Mouse (Mus musculus) neural tube, embryonic 11.5 days (tissue): ENCODE measurements at regions not wholly inside any gene's neighbourhood (a gene's known extent, or its start where the extent isn't known, plus 50 kb on each side); places are given as distances from the start of the nearest gene placed in this dataset.

ENCODE experiments used
- ATAC-seq: fragments of 200-750 bp; cut with Nextera tagmentation; 2 replicates; pipeline ENCODE4 v1.8.0; 2017; ENCODE audit warnings: moderate number of reproducible peaks, mild to moderate bottlenecking, moderate TSS enrichment, moderate library complexity; ENCODE audit not compliant: insufficient read depth, low FRiP score, low TSS enrichment
- DNase-seq: peaks from one replicate; pipeline ENCODE4 v3.0.0-alpha.2; 2015; ENCODE audit warnings: low spot score
- H3K27ac ChIP-seq: fragments of 300-500 bp; sonication (generic); 2 replicates; pipeline ENCODE4 v1.5.1; 2014; ENCODE audit warnings: low read depth, mild to moderate bottlenecking, low read length
- H3K27me3 ChIP-seq: fragments of 300-500 bp; sonication (generic); 2 replicates; pipeline ENCODE4 v1.6.1; 2014; ENCODE audit warnings: mild to moderate bottlenecking, low read length, mixed read lengths; ENCODE audit not compliant: control insufficient read depth, insufficient read depth
- H3K36me3 ChIP-seq: fragments of 300-500 bp; sonication (generic); 2 replicates; pipeline ENCODE4 v1.6.1; 2014; ENCODE audit warnings: mild to moderate bottlenecking, low read length, moderate library complexity, mixed read lengths; ENCODE audit not compliant: control insufficient read depth, insufficient read depth
- H3K4me1 ChIP-seq: fragments of 300-500 bp; sonication (generic); 2 replicates; pipeline ENCODE4 v1.6.1; 2014; ENCODE audit warnings: low read length, mixed read lengths; ENCODE audit not compliant: control insufficient read depth, insufficient read depth
- H3K4me2 ChIP-seq: fragments of 300-500 bp; sonication (generic); 2 replicates; pipeline ENCODE4 v1.6.1; 2014; ENCODE audit warnings: low read depth, mild to moderate bottlenecking, moderate library complexity
- H3K4me3 ChIP-seq: fragments of 300-500 bp; sonication (generic); 2 replicates; pipeline ENCODE4 v1.5.1; 2014; ENCODE audit warnings: low read depth, low read length
- H3K9ac ChIP-seq: fragments of 300-500 bp; sonication (generic); 2 replicates; pipeline ENCODE4 v1.6.1; 2014; ENCODE audit warnings: mild to moderate bottlenecking, low read length
- H3K9me3 ChIP-seq: fragments of 300-500 bp; sonication (generic); 2 replicates; pipeline ENCODE4 v1.6.1; 2016; ENCODE audit warnings: low read length; ENCODE audit not compliant: control insufficient read depth
- WGBS: fragments of 180-500 bp; shearing (Covaris S2); extraction: QIAGEN DNeasy Blood & Tissue Kit; methylation state at CpG from one replicate; pipeline ENCODE4 v1.1.7; 2014; 5-methylcytosine and 5-hydroxymethylcytosine counted together

DNA sequence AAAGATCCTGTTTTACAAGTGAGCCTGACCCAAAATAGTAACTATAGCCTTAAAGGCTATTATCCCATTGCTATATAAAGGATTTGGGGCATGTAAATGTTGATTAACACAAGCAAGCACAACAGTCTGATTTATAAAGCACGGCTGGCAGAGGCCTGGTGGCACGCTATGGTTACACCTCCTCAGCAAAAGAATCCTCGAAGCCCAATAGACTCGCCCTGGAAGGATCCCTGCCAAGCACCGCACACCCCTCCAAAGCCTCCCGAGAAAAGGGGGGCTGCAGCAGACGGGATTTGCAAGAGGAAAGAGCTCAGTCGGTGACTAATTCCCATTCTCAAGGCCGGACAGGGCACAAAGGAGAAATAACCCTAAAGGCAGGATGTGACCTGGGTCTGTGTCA lies 150.2 kb upstream of the Spred2 start:
- H3K4me3 ChIP-seq, result no peak overlapping the region
- no peak overlapping the region for H3K9ac ChIP-seq
- ATAC-seq (no peak), DNase-seq (no peak)
- WGBS, result 33% methylated on average over 9 of the region's 9 CpGs
- no peaks in the 10 kb centered on the region for H3K9me3 ChIP-seq
- H3K4me1 ChIP-seq, result no peaks in the 10 kb centered on the region
- no peak overlapping the region for H3K27ac ChIP-seq
- no peaks in the 10 kb centered on the region for H3K27me3 ChIP-seq
- H3K36me3 ChIP-seq, result no peaks in the 10 kb centered on the region
- no peak overlapping the region for H3K4me2 ChIP-seq

GRCm38 (mm10) chr11:19775741-19776140 lies 148.4 kb upstream of the Spred2 start:
- H3K36me3 ChIP-seq, result no peaks in the 10 kb centered on the region
- DNase-seq (no peak), ATAC-seq (no peak)
- H3K4me3 ChIP-seq, result no peak overlapping the region
- H3K9ac ChIP-seq, result no peak overlapping the region
- H3K4me1 ChIP-seq, result no peaks in the 10 kb centered on the region
- no peaks in the 10 kb centered on the region for H3K9me3 ChIP-seq
- H3K27ac ChIP-seq, result no peak overlapping the region
- H3K27me3 ChIP-seq, result no peaks in the 10 kb centered on the region
- WGBS, result 90% methylated on average over 4 of the region's 4 CpGs
- H3K4me2 ChIP-seq, result no peak overlapping the region

DNA sequence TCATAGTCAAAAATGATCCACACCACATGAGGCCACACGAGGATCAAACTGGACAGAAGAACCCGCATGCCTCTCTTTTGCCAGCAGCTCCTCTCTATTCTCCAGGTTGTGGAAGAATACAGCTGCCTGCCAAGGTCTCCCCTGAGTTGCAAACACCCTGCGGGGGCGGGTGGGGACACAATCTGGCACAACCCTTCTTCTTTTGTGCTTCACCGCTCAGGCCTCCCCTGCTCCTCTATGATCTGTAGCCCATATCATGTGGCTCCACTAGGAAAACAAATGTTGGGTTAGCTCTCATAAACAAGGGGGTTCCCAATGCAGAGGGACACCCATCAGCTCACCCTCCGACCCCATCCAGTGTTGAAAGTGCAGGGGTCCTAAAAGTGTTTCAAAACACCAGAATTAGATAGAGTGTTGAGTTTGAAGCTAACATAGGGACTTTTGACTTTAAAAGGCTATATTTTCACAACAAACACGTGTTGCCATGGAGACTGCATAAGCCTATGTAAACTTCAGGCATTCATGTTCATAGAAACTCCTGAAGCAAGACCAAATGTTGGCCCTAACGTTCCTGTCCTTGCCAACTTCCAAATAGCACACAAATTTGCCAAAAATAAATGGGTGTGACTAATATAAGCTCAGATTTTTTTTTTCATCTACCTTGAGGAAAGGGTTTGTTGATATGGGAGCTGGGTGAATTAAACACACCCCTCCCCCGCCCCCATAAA lies 147.5 kb upstream of the Spred2 start:
- Histone ChIP-seq H3K27ac (no peak overlapping the region), H3K9ac (no peak overlapping the region), H3K36me3 (no peaks in the 10 kb centered on the region), H3K4me2 (no peak overlapping the region), H3K27me3 (no peaks in the 10 kb centered on the region), H3K9me3 (no peaks in the 10 kb centered on the region), H3K4me1 (no peaks in the 10 kb centered on the region), H3K4me3 (no peak overlapping the region)
- DNase-seq, result no peak
- WGBS, result 82% methylated on average over 9 of the region's 9 CpGs
- ATAC-seq, result no peak

DNA sequence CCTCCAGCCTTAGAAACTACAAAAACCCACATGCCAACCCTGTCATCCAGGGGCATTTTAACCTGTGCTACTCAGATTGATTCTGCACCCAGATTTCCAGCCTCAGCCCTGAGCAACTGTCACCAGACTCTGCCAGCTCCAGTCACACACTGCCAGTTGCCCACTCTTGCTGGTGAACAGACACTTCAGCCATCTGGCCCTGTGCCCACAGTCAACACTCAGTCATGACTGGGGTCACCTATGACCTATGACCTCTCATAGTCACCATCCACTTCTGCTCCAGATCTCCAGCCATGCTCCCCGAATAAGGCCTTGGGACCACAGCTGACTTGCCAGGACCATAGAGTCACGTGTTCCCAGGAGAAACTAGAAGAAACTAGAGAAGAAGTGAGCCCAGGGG lies 146.0 kb upstream of the Spred2 start:
- no peaks in the 10 kb centered on the region for H3K27me3 ChIP-seq
- H3K9ac ChIP-seq, result no peak overlapping the region
- H3K4me3 ChIP-seq, result no peak overlapping the region
- H3K9me3 ChIP-seq, result no peaks in the 10 kb centered on the region
- no peaks in the 10 kb centered on the region for H3K36me3 ChIP-seq
- DNase-seq (no peak), ATAC-seq (no peak)
- H3K27ac ChIP-seq, result no peak overlapping the region
- 90% methylated on average over 2 of the region's 2 CpGs for WGBS
- no peaks in the 10 kb centered on the region for H3K4me1 ChIP-seq
- H3K4me2 ChIP-seq, result no peak overlapping the region

GRCm38 (mm10) chr11:19785110-19785509 lies 139.1 kb upstream of the Spred2 start:
- no peak overlapping the region for H3K4me2 ChIP-seq
- ATAC-seq, result no peak

DNA sequence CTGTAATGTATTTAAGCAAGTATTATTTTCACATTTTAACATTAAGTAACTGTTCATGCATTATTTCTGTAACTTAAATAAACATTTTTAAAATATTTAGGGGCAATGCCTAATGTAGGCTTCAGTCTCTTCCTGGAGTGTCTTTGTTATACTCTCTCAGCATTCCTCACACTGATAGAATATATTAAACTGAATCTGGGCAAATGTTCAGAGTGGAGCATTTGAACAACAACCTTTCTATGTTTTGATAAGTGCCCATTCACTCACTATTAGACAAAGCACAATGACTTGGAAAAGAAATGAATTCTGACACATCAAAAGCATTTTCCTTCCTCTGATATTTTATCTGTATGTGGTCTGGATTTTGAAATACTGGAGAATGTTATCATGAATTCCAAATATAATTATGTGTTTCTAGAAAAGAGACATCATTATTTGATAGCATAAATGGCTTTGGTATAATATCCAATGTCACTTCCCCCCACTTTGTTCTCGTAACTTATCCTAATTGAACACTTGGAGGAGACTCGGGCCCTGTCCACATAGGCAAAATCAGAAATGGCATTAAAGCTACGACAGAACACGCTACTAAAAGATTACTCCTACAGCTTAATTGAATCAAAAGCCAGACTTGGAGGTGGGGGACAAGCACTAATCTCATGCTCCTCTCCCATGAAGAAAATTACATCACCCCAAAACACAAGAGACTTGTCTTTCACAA lies 127.1 kb upstream of the Spred2 start:
- Histone ChIP-seq H3K9me3 (no peaks in the 10 kb centered on the region), H3K4me2 (no peak overlapping the region), H3K4me3 (no peak overlapping the region)

More at GRCm38 (mm10) chr11:19785110-19785509, 139.1 kb upstream of the Spred2 start:
- whole genome bisulfite sequencing, result 73% methylated on average over 14 of the region's 14 CpGs
- Histone ChIP-seq H3K4me3 (no peak overlapping the region), H3K36me3 (no peaks in the 10 kb centered on the region), H3K4me1 (no peaks in the 10 kb centered on the region), H3K27ac (no peak overlapping the region), H3K9me3 (no peaks in the 10 kb centered on the region), H3K27me3 (no peaks in the 10 kb centered on the region), H3K9ac (no peak overlapping the region)
- no peak for DNase-seq

DNA sequence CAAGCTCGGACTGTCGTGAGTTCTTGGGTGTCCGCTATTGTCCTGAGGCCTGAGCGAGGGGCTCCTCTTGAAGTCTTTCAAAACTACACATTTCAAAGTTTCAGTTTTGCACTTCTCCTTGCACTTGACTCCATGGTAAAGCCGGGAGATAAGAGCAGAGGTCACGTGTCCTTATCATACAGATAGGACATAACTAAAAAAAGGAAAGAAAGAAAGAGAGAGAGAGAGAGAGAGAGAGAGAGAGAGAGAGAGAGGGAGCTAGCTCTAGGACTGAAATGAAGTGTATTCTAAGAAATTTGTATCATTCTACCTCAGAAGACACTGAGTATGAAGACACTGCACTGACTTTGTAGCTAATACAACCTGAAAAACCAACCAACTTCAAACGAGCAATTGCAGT lies 114.8 kb upstream of the Spred2 start:
- no peaks in the 10 kb centered on the region for H3K36me3 ChIP-seq
- H3K4me2 ChIP-seq, result no peak overlapping the region
- ATAC-seq (no peak), DNase-seq (no peak)
- H3K27me3 ChIP-seq, result no peaks in the 10 kb centered on the region
- H3K9ac ChIP-seq, result no peak overlapping the region
- H3K9me3 ChIP-seq, result no peaks in the 10 kb centered on the region
- H3K27ac ChIP-seq, result no peak overlapping the region
- 90% methylated on average over 7 of the region's 7 CpGs for WGBS
- no peaks in the 10 kb centered on the region for H3K4me1 ChIP-seq
- no peak overlapping the region for H3K4me3 ChIP-seq

More for the DNA sequence above, 127.1 kb upstream of the Spred2 start:
- no peak for ATAC-seq
- 91% methylated on average over 4 of the region's 4 CpGs for WGBS
- no peak overlapping the region for H3K27ac ChIP-seq
- H3K4me1 ChIP-seq, result no peaks in the 10 kb centered on the region
- no peaks in the 10 kb centered on the region for H3K27me3 ChIP-seq
- H3K36me3 ChIP-seq, result no peaks in the 10 kb centered on the region
- H3K9ac ChIP-seq, result no peak overlapping the region
- DNase-seq, result no peak

DNA sequence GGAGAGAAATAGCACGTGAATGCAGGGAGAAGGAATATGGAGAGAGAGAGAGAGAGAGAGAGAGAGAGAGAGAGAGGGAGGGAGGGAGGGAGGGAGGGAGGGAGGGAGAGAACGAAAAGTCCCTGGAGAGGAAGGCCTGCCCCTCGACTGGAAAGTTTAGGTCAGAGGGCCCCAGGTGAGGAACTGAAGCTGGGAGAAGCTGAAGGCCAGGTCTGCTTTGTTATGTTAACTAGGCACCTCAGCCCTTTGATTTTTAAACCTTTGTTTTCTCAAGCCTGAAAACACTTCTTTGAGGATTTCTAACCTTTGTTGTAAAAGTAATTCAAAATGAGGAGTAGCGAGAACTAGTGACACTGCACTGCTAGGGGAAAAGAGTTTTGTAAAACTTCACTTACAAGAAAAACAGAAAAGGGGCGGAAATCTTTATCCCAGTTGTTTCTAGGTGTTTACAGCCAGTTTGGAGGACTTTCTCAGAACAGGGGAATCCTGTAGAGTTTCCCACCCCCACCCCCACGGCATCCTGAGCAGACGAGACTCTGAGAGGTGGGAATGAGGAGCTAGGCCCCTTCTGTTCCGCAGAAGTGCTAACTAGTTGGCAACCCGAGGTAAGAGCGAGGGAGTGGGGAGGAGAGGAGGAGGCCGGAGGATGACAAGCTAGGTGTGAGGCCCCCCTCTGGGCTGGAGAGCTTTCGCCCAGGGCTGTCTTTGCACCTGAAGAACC lies 112.7 kb upstream of the Spred2 start:
- Histone ChIP-seq H3K9me3 (no peaks in the 10 kb centered on the region), H3K27me3 (no peaks in the 10 kb centered on the region), H3K9ac (no peak overlapping the region), H3K4me1 (no peaks in the 10 kb centered on the region), H3K4me2 (no peak overlapping the region), H3K27ac (no peak overlapping the region), H3K36me3 (no peaks in the 10 kb centered on the region), H3K4me3 (no peak overlapping the region)
- ATAC-seq, result no peak
- DNase-seq, result no peak
- WGBS, result 17% methylated on average over 11 of the region's 12 CpGs
